Mouse (Mus musculus) right cerebral cortex, postnatal 14 days (tissue): Measurements from ENCODE around the gene Fbxo44.
"Not testable (repeated sequence)": the region's sequence is repeated elsewhere in the genome, so short reads cannot be mapped to it uniquely, and the experiment has no call there.

ENCODE experiments used
- DNase-seq: peaks from one replicate; pipeline ENCODE4 v3.0.0; 2022

Fbxo44 gene

GRCm38 (mm10) chr4:148160436-148161390 lies at the start of gene Fbxo44, which contains the start of gene Fbxo2:
Gene Fbxo44 (minus strand): TSS chr4:148160482.
Gene Fbxo2 (plus strand): TSS chr4:148160621.
- peak; percentile 68 for DNase-seq

- no peak for DNase-seq
Measured at GRCm38 (mm10) chr4:148204873-148205232, 44.6 kb upstream of the Fbxo44 start.

GRCm38 (mm10) chr4:148204061-148204872 lies 44.0 kb upstream of the Fbxo44 start:
- DNase-seq, result no peak

- DNase-seq, result no peak
Measured at GRCm38 (mm10) chr4:148203557-148203956, 43.3 kb upstream of the Fbxo44 start.

- DNase-seq, result no peak
Measured at GRCm38 (mm10) chr4:148198721-148199120, 38.4 kb upstream of the Fbxo44 start.

- no peak for DNase-seq
Measured at GRCm38 (mm10) chr4:148194400-148194799, 34.1 kb upstream of the Fbxo44 start.

GRCm38 (mm10) chr4:148192707-148193245 lies 32.5 kb upstream of the Fbxo44 start:
- no peak for DNase-seq

- not testable (repeated sequence) for DNase-seq
Measured at GRCm38 (mm10) chr4:148188767-148189166, 28.5 kb upstream of the Fbxo44 start.

- DNase-seq, result no peak
Measured at GRCm38 (mm10) chr4:148185819-148186218, 25.5 kb upstream of the Fbxo44 start.

GRCm38 (mm10) chr4:148184564-148184963 lies 24.3 kb upstream of the Fbxo44 start:
- DNase-seq, result no peak

- no peak for DNase-seq
Measured at GRCm38 (mm10) chr4:148182363-148182762, 22.1 kb upstream of the Fbxo44 start.

GRCm38 (mm10) chr4:148181483-148181882 lies 21.2 kb upstream of the Fbxo44 start:
- no peak for DNase-seq

- no peak for DNase-seq
Measured at GRCm38 (mm10) chr4:148177716-148178115, 17.4 kb upstream of the Fbxo44 start.

- not testable (repeated sequence) for DNase-seq
Measured at GRCm38 (mm10) chr4:148176603-148177002, 16.3 kb upstream of the Fbxo44 start.

GRCm38 (mm10) chr4:148174495-148174862 lies 14.2 kb upstream of the Fbxo44 start:
- no peak for DNase-seq

- DNase-seq, result no peak
Measured at GRCm38 (mm10) chr4:148173811-148174494, 13.7 kb upstream of the Fbxo44 start.

GRCm38 (mm10) chr4:148171261-148171660 lies 11.0 kb upstream of the Fbxo44 start:
- DNase-seq, result no peak

GRCm38 (mm10) chr4:148170842-148171241 lies 10.6 kb upstream of the Fbxo44 start:
- DNase-seq, result peak; percentile 44

- DNase-seq, result no peak
Measured at GRCm38 (mm10) chr4:148169586-148169985, 9.3 kb upstream of the Fbxo44 start.

GRCm38 (mm10) chr4:148168287-148168686 lies 8.0 kb upstream of the Fbxo44 start:
- peak; percentile 67 for DNase-seq

- peak; percentile 83 for DNase-seq
Measured at GRCm38 (mm10) chr4:148166986-148167385, 6.7 kb upstream of the Fbxo44 start.

- DNase-seq, result peak; percentile 69
Measured at GRCm38 (mm10) chr4:148166431-148166830, 6.1 kb upstream of the Fbxo44 start.

GRCm38 (mm10) chr4:148165551-148165950 lies 5.3 kb upstream of the Fbxo44 start:
- DNase-seq, result no peak
